Mouse (Mus musculus) stomach, postnatal 0 days (tissue): Measurements from ENCODE around the gene Arf3.

ENCODE experiments used
- CTCF ChIP-seq: IDR thresholded peaks from 2 replicates; pipeline ENCODE4 v1.5.1; 2016; ENCODE audit warnings: antibody characterized with exemption, low read depth, mild to moderate bottlenecking, moderate library complexity
- EP300 ChIP-seq: optimal IDR thresholded peaks from 2 replicates; pipeline ENCODE3; 2016; ENCODE audit warnings: antibody characterized with exemption

DNA sequence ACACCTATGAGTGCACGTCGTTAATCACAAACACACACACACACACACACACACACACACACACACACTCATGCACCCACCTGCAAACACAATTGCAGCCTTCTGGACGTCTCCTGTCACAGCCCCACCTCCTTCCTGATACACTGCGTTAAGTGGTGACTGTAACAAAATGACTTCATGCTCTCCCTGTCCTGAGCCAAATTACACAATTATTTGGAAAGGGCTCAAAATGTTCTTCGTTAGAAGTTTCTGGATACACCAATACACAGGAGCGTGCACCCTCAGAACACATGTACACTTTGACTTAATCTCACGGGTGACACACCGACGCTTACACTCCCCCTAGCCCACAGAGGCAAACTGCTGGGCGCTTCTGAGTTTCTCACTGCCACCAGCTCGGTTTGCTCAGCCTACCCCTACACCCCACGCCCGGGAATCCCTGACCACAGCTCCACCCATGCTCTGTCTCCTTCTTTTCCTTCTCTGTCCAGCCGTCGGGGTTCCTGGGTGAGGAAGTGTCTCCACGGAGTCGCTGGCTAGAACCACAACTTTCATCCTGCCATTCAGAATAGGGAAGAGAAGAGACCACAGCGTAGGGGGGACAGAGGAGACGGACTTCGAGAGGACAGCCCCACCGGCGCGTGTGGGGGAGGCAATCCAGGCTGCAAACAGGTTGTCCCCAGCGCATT, 26.1 kb upstream of the Arf3 start:
- TF ChIP-seq EP300 (no peak), CTCF (no peak)
